Mouse (Mus musculus) bone marrow macrophage, adult 2 months (primary cell): ENCODE measurements around the gene Osbpl11. TPM values are rescaled to one million over a fixed set of nuclear protein-coding genes. Genes with fewer than 3 reads are reported as not detected.
"Not testable (repeated sequence)": the region's sequence is repeated elsewhere in the genome, so short reads cannot be mapped to it uniquely, and the experiment has no call there.

Source experiments
- H3K27ac ChIP-seq: 2 replicates; pipeline ENCODE4 v1.5.1; 2012; ENCODE audit warnings: low read depth, low read length; ENCODE audit not compliant: insufficient read depth
- H3K4me1 ChIP-seq: 2 replicates; pipeline ENCODE4 v1.6.1; 2012; ENCODE audit warnings: low read length; ENCODE audit not compliant: control insufficient read depth, insufficient read depth
- H3K4me3 ChIP-seq: 2 replicates; pipeline ENCODE4 v1.5.1; 2012; ENCODE audit warnings: mild to moderate bottlenecking, low read length, moderate library complexity; ENCODE audit not compliant: insufficient read depth
- CTCF ChIP-seq: IDR thresholded peaks from 2 replicates; pipeline ENCODE4 v1.5.1; 2012; ENCODE audit warnings: low read depth, mild to moderate bottlenecking, low read length, moderate library complexity
- POLR2A ChIP-seq: IDR thresholded peaks from 2 replicates; pipeline ENCODE4 v1.6.1; 2012; ENCODE audit warnings: mild to moderate bottlenecking, low read depth, low read length, borderline replicate concordance
- polyA plus RNA-seq: library from polyadenylated mRNA; stranded (reverse); fragments of >200 nt; gene quantifications from 2 replicates; pipeline ENCODE4 v1.2.4, GENCODE M21; 2012; ENCODE audit not compliant: missing spikeins, insufficient read depth, insufficient read length

Gene Osbpl11
- polyA plus RNA-seq, 1 experiment, result 49.1 TPM

DNA sequence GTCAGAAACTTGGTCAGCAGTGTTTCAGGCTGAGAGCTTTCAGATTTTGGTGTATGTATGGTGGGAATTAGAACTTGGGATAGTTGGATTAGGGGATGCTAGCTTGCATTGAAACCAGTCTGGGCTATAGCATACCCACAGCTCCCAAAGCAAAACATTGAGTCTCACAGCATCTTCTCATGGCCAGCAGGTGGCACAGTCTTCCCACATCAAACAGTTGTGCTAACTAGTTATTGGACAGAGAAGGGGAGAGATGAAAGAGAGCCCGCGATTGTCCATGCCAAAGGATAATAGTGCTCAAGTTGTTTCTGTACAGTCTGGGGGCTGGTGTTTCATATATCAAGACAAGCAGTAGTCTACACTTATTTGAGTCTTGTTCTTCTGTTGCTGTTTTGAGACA lies 8.8 kb downstream of the Osbpl11 start:
- Histone ChIP-seq H3K4me3 (no peak overlapping the region), H3K27ac (no peak overlapping the region), H3K4me1 (peaks cover 38% of the 10 kb centered on the region)
- TF ChIP-seq POLR2A (no peak), CTCF (no peak)

DNA sequence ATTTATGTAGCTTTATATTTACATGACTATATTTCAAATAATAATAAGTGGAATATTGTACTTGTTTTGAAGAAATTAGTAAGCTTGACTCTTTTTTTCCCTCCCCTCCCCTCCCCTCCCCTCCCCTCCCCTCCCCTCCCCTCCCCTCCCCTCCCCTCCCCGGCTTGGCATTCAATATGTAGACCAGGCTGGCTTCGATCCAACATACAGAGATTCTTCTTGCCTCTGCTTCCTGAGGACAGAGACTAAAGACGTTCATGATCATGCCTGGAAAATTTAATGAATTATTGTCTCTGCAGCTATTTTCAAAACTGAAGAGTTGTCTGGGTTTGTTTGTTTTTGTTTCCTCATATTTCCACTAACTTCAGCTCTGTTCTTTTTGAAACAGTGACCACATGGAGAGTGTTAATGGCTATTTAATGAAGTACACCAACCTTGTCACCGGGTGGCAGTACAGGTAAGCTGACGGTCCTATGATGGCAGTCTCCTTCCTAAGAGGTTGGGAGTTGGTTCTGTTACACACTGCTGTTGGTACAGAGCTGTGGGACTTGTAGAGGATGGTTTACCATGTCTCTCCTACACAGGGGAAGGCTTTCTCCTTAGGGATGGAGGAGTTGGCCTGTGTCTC lies 10.9 kb downstream of the Osbpl11 start:
- Histone ChIP-seq H3K4me1 (peaks cover 24% of the 10 kb centered on the region), H3K27ac (no peak overlapping the region), H3K4me3 (no peak overlapping the region)
- TF ChIP-seq POLR2A, result no peak
- TF ChIP-seq CTCF, result no peak

DNA sequence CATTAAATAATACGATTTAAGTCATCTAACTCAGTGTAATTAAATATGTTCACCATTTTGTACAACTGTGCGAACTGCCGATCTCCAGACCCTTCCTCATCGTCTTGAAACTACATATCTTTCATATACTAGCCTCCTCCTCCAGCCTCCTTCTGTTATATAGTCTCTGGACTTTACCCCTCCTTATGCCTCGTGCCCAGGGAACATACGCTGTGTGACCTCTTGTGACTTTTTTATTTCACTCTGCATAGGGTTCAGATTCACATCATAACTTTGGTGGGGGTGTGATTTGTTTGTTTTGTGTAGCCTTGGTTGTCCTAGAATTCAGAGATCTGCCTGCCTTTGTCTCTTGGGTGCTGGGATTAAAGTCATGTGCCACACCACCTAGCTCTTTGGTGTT lies 11.7 kb downstream of the Osbpl11 start:
- Histone ChIP-seq H3K27ac (no peak overlapping the region), H3K4me1 (peaks cover 18% of the 10 kb centered on the region), H3K4me3 (no peak overlapping the region)
- TF ChIP-seq CTCF, result no peak
- TF ChIP-seq POLR2A, result no peak

DNA sequence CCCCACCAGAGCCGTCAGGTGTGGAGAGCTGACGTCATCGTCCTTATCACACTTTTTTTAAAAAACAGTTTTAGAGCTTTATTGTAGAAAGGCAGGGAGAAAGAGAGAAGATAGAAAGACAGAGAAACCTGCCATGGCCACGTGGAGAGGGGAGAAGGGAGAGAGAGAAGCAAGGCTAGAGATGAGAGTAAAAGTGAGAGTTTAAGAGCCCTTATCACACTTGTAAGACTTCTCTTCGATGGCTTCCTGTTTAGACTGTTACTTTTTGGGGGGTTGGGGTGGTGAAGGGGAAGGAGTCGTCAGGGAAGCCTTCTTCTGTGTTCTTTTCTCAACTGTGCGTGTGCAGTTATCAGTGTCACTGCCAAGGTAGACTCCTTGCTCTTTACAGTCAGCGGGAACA lies 15.7 kb downstream of the Osbpl11 start:
- Histone ChIP-seq H3K27ac (no peak overlapping the region), H3K4me1 (no peaks in the 10 kb centered on the region), H3K4me3 (no peak overlapping the region)
- TF ChIP-seq POLR2A, result no peak
- TF ChIP-seq CTCF, result no peak

- H3K4me3 ChIP-seq, result no peak overlapping the region
- H3K27ac ChIP-seq, result no peak overlapping the region
- H3K4me1 ChIP-seq, result no peaks in the 10 kb centered on the region
- TF ChIP-seq POLR2A (no peak), CTCF (no peak)
Observed at GRCm38 (mm10) chr16:33210812-33211211, 25.9 kb downstream of the Osbpl11 start.

- Histone ChIP-seq H3K4me3 (no peak overlapping the region), H3K4me1 (peaks cover 6% of the 10 kb centered on the region), H3K27ac (no peak overlapping the region)
- TF ChIP-seq POLR2A (no peak), CTCF (no peak)
Observed at GRCm38 (mm10) chr16:33216313-33217003, 31.6 kb downstream of the Osbpl11 start.

GRCm38 (mm10) chr16:33217553-33218085 lies 32.7 kb downstream of the Osbpl11 start:
- H3K4me1 ChIP-seq, H3K27ac ChIP-seq: not testable (repeated sequence)

GRCm38 (mm10) chr16:33222482-33222881 lies 37.6 kb downstream of the Osbpl11 start:
- H3K4me1 ChIP-seq, result peaks cover 6% of the 10 kb centered on the region
- no peak overlapping the region for H3K27ac ChIP-seq
- no peak overlapping the region for H3K4me3 ChIP-seq
- TF ChIP-seq CTCF (no peak), POLR2A (no peak)

More at GRCm38 (mm10) chr16:33217553-33218085, 32.7 kb downstream of the Osbpl11 start:
- not testable (repeated sequence) for H3K4me3 ChIP-seq

DNA sequence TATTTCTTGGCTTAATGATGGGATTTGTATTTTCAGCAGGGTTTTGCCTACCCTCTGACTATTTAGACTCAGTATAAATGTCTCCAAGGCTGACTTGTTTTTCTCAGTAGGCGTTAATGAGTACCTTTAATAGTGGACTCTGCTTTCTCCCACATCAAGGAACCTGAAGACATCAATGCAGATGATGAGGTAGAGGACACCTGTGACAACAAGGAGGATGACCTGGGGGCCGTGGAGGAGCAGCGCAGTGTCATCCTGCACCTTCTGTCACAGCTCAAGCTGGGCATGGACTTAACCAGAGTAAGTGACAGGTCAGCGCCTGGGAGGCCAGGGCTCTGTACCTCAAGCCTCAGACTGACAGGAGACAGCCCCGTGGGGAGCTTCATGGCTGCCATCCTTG lies 39.5 kb downstream of the Osbpl11 start:
- H3K4me3 ChIP-seq, result no peak overlapping the region
- no peaks in the 10 kb centered on the region for H3K4me1 ChIP-seq
- H3K27ac ChIP-seq, result no peak overlapping the region
- TF ChIP-seq POLR2A (no peak), CTCF (no peak)

DNA sequence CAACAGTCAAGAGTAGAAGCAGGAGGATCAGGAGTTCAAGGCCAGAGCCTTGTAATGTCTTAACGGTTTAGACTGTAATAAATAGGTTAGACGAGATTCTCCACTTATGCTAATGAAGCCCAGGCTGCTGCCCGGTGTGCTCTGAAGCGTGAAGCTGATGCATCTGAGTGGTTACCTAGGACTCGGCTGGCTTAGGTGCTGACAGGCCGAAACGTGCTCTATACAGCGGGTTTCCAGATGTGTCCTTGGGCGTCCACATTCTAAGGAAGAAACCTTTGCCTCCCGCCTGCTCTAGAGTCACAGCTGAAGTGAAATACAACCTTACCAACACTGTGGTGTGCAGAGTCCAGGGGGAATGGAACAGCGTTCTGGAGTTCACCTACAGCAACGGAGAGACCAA lies 49.3 kb downstream of the Osbpl11 start:
- Histone ChIP-seq H3K4me3 (no peak overlapping the region), H3K4me1 (no peaks in the 10 kb centered on the region), H3K27ac (no peak overlapping the region)
- TF ChIP-seq POLR2A, result no peak
- TF ChIP-seq CTCF, result no peak

DNA sequence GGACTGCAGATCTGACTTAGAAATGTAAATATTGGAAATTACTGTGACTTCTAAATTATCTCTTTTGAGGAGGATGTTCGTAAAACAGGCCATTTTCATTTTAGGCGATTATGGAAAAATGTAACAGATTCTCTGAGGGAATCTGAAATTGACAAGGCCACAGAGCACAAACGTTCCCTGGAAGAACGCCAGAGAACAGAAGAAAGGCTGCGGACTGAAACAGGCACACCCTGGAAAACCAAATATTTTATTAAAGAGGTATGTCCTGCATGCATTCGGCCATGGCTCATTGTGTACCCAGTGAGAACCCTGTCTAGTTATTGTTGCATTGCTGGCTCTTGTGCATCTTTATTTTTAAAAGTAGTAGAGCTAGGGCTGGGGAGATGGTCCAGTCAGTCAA lies 51.3 kb downstream of the Osbpl11 start:
- no peak overlapping the region for H3K4me3 ChIP-seq
- no peak overlapping the region for H3K27ac ChIP-seq
- no peaks in the 10 kb centered on the region for H3K4me1 ChIP-seq
- TF ChIP-seq POLR2A, result no peak
